Mouse (Mus musculus) brain, embryonic 14.5 days (tissue): ENCODE measurements around the gene Efcc1.

Experiments
- CTCF ChIP-seq: fragments of 200-500 bp; IDR thresholded peaks from 2 replicates; pipeline ENCODE4 v1.5.1; 2012; ENCODE audit warnings: inconsistent platforms, mild to moderate bottlenecking, moderate library complexity, borderline replicate concordance; ENCODE audit not compliant: insufficient read depth, insufficient read length; ENCODE audit errors: extremely low read depth
- POLR2A ChIP-seq: fragments of 200-500 bp; IDR thresholded peaks from 2 replicates; pipeline ENCODE4 v1.6.1; 2012; ENCODE audit warnings: mild to moderate bottlenecking, inconsistent platforms, borderline replicate concordance; ENCODE audit not compliant: poor library complexity, insufficient read depth, insufficient read length, severe bottlenecking; ENCODE audit errors: extremely low read depth

GRCm38 (mm10) chr6:87737921-87738626 is 7.4 kb downstream of the Efcc1 start:
- no peak for TF ChIP-seq CTCF
- TF ChIP-seq POLR2A: no peak
